Mouse (Mus musculus): ENCODE measurements at regions not wholly inside any gene's neighbourhood (a gene's known extent, or its start where the extent isn't known, plus 50 kb on each side); places are given as distances from the start of the nearest gene placed in this dataset.

DNA sequence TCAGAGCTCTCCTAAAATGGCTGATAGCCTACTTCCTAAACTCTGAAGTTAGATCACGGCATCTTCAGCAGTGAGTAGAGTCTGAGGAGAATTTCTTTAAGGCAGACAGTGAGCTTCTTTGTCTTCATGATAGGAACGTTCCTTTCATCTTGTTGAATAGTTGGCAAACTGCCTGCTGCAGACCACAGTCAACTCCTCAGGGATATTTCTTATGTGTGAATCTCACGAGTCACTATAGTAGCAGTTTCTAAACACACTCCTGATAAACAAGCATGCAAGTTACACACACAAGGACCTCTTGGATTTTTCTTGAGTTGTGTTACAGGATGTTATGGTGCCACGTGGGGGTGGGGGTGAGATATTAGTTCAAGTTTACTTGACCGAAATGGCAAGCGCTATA is 205.2 kb downstream of the Gm11077 start:
- DNase-seq (ENCODE audit: low spot score in 2 of 2), result no peak

DNA sequence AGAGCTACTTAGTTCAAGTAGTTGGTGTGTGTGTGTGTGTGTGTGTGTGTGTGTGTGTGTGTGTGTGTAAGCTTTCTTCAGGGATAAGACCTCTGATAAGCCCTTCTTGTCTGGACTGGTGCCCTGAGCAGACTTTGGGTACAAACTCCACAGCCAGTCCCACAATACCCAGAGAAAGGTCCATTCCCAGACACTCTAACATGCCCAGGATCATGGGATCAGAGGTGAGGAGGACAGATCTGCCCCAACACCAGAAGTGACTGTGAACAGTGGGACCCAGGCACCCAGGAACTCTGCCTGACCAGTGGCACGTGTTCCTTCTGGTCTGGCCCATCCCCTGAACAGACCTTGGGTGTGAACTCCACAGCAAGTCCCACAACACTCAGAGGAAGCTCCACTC is 208.9 kb downstream of the Gm11077 start:
- DNase-seq (ENCODE audit: low spot score in 2 of 2), result no peak

DNA sequence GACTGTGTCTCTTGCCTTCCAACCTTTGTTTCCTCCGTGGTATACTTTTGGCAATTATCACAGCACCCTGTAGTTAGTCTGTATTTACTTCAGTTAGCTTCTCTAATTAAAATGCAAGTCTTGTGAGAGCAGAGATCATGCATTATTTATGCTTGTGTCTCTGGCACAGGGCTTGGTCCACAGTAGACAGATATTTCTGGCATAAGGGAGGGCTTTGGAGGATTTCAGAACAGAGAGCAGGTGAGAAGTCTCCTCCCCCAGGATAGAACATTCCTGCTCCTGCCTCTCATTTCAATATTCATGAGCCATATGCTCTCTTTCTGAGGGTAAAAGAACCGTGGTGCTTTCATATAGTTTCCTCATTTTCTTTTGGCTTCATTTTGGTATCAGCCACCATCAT is 217.6 kb downstream of the Gm11077 start:
- no peak for DNase-seq (ENCODE audit: low spot score in 2 of 2)

DNA sequence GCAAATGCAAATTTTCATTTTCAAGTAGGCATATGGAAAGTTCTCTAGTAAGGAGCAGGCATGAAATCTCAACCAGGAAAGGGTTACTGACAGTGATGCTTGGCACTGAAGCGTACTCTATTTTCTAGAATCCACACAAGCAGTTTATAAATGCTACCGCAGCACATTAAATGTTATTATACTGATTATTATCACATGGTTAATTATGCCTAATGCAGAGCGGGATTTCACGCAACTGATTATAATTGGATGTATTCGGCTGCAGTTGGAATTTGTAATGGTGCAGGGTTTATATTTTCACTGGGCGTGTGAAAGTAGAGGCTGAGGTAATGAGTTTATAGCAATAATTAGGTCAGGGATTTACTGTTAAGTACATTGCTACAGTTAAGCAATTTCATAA is 221.4 kb downstream of the Gm11077 start:
- no peak for DNase-seq (ENCODE audit: low spot score in 2 of 2)

DNA sequence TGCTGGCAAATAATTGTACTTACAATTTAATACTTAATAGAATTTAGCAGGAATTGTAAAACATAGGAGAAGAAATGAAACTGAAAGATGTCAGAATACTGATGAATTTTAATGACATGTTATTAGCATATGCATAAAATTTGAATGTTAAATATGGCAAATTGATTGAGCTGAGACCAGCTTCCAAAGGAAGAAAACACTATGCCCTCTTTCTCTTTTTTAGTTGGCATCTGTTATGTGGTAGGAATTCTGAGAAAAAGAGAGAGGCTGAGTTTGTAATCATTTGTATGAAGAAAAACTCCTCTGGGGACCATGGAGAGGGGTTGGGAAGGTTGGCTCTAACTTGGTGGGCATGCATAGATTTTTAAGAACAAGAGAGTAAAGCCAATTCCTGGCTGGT is 224.2 kb downstream of the Gm11077 start:
- no peak for DNase-seq (ENCODE audit: low spot score in 2 of 2)

DNA sequence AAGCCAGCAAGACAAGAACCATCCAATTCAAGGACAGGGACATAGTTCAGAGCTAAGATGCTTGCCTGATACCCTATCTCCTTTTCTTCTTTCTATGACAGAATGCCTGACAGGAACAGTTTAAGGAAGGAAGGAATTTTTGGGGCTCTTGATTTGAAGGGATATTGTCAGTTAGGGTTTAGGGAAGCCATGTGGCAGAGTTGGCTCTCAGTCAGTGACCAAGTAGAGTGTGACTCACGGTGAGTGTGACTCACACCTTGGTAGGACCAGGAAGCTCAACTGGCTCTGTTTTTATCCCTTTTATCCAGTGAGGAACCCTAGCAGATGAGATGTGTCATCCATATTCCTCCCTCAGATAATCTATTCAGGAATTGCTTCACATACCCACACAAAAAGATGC is 224.6 kb downstream of the Gm11077 start:
- no peak for DNase-seq (ENCODE audit: low spot score in 2 of 2)

DNA sequence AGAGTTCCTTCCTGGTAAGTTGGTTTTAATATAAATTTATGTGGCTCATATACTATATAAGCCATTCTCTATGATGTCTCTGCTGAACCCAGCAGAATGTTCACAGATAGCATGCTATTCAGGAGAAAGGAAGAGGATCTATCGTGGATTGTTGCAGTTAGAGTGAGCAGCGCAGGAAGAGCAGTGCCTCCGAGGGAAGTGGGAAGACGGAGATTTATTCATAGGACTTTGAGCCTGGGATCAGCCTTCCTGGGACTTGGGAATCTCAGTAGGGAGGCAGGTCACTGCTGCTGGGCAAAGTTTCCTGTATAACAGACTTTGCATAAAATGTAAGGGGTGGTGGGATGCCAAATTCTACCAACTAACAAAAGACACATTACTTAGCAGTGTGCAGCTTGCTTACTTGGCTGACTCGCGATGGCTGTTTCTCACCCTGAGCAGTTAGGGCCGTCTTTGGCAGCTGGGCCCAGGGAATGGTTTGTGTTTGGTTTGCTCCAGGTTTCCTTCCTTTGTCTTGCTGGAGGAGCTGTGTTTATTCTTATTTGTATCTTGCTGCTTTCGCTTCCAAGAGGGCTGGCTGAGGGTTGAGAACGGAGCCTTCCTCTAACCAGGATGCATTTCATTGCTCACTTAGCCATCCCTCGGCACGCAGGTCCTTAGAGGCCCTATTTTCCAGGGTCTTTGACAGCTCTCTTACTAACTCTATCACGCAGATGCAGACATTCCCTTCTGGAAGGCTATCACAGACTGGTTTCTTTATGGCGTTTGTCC is 226.9 kb downstream of the Gm11077 start:
- DNase-seq (ENCODE audit: low spot score in 2 of 2), result no peak

DNA sequence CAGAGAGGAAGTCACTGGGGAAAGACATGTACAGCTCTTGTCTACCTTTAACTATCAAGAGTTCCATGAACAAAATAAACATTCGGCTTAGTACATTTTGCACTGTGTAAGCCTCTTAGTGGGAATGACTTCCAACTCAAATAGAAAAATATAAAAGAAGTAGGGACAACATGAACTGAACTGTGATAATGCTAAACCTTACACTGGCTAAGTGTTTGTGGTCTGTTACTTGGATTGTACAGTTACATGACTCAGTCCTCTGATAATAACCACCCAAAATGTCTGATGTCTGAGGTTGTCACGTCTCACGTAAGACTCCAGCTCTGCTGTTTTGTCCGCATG is 227.4 kb downstream of the Gm11077 start:
- DNase-seq (ENCODE audit: low spot score in 2 of 2), result no peak

DNA sequence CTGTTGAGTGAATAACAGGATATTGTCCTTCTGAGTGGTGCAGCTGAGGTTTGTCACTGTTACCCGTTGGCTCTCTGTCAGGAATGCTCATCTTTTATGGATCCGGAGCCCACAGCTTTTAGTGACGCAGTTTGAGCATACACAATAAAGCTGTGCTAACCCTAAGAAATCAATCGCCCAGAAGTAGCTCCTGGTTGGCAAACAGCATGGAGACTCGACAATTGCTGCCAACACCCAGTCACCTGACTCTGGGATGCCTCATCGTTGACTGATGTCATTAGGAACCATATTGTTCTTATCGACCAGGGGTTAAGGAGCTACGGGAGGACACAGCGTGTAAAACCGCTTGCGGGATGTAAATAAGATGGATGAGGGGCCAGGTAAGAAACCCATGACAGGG is 232.9 kb downstream of the Gm11077 start:
- DNase-seq (ENCODE audit: low spot score in 2 of 2), result no peak

DNA sequence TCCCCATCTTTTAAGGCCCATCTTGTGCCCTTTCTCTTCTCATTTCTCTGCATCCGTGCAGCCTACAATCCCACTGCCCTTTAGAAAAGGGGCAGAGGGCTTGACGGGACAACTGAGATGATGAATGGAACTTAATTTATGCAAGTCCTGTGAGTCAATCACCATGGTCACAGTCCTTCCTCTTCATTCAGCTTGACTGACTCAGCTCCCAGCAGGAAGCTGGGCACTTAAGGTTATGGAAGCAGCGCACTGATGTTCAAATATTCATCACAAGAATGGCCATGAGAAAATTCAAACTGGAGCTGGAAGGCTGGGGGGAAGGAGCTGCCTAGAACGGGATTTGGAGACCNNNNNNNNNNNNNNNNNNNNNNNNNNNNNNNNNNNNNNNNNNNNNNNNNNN is 233.5 kb downstream of the Gm11077 start:
- DNase-seq (ENCODE audit: low spot score in 2 of 2), result no peak

DNA sequence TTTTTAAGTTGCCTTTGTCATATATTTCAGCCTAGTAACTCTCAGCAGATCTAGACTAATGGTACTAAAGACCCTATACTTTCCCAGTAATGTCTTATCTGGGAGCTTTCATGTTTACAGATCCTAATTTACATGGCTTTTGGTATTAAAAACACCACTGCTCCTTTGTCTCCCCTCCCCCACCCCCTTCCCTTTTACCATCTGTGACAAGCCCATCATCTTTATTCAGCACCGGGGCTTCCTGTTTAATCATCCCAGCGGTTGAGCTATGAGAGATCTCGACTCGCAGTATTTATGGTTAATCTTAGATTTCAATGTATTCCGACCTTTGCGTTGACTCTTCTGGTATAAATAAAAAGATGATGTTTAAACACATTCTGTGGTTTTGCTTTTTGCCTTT is 244.6 kb downstream of the Gm11077 start:
- DNase-seq (ENCODE audit: low spot score in 2 of 2), result no peak

DNA sequence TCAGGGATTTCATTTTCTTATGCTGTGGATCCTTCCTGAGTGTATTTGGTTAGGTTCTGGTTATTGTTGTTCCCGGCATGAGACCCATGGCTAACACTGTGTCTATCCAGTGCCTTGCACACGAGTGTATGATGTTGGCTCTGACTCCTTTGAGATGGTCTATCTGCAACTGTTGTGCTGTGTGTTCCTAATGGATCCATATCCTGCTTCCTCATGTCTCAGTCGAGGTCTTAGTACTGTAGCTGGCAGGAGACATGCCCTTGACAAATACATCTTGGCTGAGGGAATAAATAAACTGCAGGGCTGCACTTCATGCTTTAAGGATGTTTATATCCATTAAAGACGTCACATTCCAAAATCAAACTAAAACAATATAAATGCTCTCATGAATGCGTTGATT is 247.9 kb downstream of the Gm11077 start:
- no peak for DNase-seq (ENCODE audit: low spot score in 2 of 2)

DNA sequence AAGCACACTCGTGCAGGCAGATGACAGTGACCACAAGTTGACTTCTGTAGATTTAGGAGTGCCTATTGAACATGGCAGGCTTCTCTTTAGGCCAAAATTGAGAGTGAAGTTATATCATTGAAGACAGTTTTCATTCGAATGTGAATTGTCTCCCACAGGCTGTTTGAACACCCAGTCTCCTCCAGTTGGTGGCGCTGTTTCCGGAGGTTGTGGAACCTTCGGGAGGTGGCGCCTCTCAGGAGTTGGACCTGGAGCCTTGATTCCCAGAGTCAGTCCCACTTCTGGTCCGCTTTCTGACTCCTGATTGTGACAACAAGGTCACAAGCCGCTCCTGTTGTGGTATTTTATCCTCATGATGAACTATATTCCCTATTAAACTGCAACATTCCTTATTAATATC is 254.5 kb downstream of the Gm11077 start:
- no peak for DNase-seq (ENCODE audit: low spot score in 2 of 2)

DNA sequence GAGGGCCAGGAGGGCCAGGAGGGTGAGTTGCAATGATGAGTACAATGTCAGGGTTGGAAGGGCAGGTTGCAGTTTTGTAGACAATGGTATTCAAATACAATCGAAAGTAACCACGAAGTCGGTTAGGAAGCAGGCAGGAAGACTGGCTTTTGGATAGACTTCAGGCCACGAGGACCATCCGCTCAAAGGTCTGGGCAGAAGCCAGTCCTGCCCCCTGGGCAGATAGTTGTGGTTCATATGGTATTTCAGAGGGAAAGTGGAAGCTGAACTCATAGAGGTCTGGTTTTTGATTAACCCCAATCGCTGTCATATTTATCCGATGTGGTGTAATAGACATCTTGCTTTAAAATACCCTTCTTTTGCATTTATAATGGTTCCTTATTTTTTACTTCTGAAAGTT is 255.2 kb downstream of the Gm11077 start:
- no peak for DNase-seq (ENCODE audit: low spot score in 2 of 2)

DNA sequence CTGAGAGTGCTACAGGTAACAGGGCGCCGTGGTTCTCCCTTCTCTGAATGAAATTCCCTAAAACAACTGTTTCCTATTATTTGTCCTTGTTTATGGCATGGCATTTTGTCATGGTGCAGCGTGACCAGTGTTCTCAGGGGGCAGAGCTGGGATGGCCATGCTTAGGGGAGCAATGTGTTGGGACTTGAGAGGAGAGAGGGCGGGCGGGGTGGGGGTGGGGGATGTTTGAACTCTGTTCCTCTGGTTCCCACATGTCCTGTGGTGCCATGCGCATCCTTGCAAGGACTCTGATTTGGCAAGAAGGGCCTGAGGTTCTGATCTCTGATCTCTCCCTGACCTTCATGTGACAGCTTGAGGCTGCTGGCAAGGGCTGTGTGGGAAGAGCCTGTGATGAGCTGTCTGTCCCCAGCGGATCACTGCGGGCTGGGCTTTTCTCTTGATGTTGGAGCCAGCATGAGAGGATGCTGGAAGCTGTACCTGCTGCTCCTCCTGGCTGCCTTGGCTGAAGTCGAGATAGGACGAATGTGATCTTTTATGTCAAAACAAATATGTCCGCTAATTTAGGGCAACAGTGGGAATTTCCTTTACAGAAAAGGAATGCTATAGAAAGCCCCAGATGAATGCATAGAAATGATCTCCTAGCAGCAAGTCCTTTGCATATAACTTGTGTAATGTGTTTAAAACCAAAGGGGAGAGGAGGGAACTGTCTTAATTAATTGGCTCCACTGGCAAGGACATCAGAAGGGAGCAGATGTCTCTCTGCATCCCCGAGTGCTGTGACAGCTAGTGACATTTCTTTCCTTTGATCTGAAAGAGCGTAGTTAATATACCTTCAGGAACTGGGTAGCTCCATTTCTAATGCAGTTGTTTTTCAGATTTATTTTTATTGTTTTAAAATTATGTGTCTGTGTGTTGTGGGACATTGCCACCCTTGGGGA is 255.2 kb upstream of the Pde3a start:
- DNase-seq (ENCODE audit: low spot score in 2 of 2), result no peak

DNA sequence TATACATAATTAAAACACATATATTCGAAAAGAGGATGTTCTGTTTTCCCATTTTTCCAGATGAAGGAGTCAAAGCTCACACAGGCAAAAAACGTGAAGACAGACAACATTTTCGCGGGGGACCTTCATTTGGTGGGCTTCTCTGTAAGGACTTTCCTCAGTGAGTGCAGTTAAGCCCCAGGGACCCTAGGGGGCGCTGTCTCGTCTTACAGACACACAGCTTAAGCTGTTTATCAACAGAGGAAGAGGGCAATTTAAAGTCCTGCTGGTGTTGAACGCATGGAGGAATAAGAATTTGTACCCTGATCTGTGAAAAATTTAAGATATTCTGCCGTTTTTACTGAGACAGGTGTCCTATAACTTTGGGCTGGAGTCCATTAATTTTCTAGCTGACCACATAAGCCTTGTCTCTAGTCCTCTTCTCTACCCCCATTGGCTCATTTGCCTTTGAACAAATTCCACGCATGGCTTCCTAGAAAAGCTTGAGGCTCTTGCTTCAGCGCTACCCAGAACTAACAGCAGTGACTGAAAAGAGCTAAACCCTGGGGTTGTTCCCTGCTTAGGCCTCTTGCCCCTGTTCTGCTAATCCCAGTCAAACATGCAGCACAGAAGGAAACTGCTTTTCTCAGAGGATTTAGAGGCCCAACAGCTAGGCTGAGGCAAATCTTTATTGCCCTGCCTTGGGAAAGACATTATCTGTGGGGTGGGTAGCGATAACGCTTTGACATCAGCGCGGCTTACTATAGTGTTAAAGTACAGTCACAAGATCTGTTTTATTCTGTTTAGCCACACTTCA is 253.5 kb upstream of the Pde3a start:
- DNase-seq (ENCODE audit: low spot score in 2 of 2), result no peak

DNA sequence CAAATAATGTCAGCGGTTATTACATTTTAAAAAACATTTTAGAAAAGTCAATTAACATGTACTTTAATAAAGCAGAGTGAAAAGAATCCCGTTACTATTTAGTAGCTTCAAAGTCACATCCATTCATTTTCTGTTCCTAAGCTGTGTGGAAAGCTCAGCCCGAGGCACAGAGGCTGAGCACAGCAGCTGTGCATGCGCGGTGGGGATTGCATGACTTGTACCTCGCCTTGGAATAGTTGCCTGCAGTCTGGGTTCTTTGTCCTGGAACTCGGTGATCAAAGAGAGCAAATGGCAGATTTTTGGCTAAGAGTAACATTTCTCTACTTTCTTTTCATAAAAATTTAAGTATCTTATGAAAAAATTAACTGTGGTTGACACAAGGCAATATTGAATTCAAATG is 251.0 kb upstream of the Pde3a start:
- no peak for DNase-seq (ENCODE audit: low spot score in 2 of 2)

DNA sequence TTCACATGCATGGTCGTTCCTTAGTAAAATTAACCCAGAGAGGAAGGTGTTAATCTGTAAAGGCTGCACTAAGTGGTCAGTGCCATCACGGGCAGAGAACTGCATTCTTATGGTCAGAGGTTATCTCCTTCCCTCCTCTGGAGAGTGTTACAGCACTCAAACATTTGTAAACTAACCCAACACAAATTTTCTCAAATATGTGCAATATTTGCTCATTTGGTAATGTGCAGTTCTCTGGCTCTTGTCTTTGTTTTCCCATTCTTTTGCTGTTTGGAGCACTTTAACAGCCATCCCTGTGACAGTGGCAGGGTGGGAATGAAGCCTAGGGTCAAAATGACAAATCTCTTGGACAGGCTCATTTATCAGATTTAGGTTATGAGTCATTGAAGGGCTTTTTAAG is 248.5 kb upstream of the Pde3a start:
- no peak for DNase-seq (ENCODE audit: low spot score in 2 of 2)

DNA sequence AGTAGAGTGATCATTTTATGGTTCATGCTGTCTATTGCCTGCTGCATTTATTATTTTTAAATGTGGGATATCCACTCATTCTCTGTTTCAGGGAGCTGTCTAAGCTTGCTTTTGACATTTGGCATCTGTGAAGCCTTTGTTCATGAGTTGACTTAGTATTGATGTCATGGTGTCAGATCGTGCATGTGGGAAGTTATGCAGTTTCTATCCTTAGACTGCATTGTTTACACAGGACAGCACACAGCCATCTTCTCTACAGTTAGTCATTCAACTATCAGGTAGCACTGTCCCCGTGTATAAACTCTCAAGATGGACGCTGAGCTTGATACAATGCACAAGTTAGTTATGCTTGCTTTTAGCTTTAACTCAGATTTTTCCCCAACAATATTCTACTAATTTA is 247.8 kb upstream of the Pde3a start:
- DNase-seq (ENCODE audit: low spot score in 2 of 2), result no peak

DNA sequence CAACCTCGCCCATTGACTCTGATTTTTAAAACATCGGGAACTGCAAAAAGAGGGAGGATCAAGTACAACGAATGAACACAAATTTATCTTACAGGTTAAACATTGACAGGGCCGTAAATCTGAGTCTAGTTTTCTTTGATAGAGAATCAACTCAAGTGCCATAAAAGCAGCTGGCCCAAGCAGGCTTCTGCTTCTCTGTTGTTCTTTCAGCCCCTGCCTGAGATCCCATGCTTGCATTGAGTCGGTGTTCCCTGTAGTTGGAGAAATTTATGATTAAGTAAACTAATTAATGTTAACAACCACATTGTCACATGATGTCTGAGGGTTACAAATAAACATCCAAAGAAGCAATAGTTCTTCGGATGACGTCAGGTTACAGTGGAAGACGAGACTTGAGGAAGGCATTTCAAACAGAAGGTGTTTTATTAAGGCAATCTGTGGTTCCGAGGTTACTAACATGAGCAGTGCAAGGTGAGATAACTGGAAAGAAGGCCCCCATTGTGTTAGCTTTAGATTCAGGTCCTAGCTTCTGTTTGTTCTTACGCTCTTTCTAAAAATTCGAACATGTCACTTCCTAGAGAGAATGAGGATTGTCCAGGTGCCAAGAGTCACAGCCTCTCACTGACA is 233.9 kb upstream of the Pde3a start:
- no peak for DNase-seq (ENCODE audit: low spot score in 2 of 2)

DNA sequence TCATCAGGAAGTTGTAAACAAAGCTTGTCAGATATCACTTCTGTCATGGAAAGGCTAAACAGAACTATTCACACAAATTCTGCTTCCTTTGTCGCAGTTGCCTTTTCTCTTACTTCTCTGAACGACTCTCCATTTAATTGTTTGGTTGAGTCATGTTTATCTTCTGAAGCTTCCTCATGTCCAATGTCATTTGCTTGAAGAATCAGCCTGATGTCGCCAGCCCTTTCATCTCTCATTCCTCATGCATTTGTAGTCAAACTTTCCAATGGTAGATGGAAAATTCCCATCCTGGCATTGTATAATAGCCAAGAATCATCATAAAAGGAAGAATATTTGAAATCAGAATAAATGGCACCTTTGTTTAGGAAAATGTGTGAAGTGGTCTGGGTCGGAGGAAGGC is 225.6 kb upstream of the Pde3a start:
- DNase-seq (ENCODE audit: low spot score in 2 of 2), result no peak

DNA sequence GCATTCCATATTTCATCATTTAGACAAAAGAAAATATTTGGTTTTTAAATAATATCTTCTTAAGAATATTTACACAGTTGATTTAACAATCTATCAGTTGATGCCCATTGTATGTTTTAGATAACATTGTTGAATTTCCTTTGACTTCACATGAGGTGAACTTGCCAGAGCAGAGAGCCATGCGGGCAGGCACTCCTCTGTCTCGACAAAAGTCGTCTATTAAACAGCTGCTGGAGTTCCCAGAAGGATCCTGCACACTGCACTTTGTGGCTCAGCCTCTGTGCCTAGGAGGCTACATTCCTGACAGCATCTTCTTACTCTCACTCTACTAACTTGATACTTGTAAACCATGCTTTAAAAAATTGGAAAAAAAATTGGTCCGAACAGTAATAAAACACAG is 221.7 kb upstream of the Pde3a start:
- DNase-seq (ENCODE audit: low spot score in 2 of 2), result no peak

All from spleen, postnatal 36 days (tissue).